Mouse (Mus musculus) limb, embryonic 13.5 days (tissue): ENCODE results near the gene Mdh2. TPM values are rescaled to one million over a fixed set of nuclear protein-coding genes. Genes with fewer than 3 reads are reported as not detected.

Source experiments
- ATAC-seq: fragments of 200-750 bp; cut with Nextera tagmentation; 2 replicates; pipeline ENCODE4 v1.8.0; 2017; ENCODE audit warnings: low read depth, moderate number of reproducible peaks, moderate TSS enrichment; ENCODE audit not compliant: low FRiP score
- H3K27ac ChIP-seq: fragments of 300-500 bp; sonication (generic); 2 replicates; pipeline ENCODE4 v1.5.1; 2015; ENCODE audit warnings: inconsistent platforms, mild to moderate bottlenecking, moderate library complexity
- H3K27me3 ChIP-seq: fragments of 300-500 bp; sonication (generic); 2 replicates; pipeline ENCODE4 v1.6.1; 2015; ENCODE audit warnings: mild to moderate bottlenecking, inconsistent platforms
- H3K36me3 ChIP-seq: fragments of 300-500 bp; sonication (generic); 2 replicates; pipeline ENCODE4 v1.6.1; 2015; ENCODE audit warnings: inconsistent platforms, mild to moderate bottlenecking, moderate library complexity
- H3K4me1 ChIP-seq: fragments of 300-500 bp; sonication (generic); 2 replicates; pipeline ENCODE4 v1.6.1; 2015; ENCODE audit warnings: inconsistent platforms
- H3K4me2 ChIP-seq: fragments of 300-500 bp; sonication (generic); replicated peaks from 2 replicates; pipeline ENCODE4 v1.6.1; 2015; ENCODE audit warnings: inconsistent platforms, mild to moderate bottlenecking, moderate library complexity
- H3K4me3 ChIP-seq: fragments of 300-500 bp; sonication (generic); 2 replicates; pipeline ENCODE4 v1.5.1; 2015; ENCODE audit warnings: moderate library complexity, mild to moderate bottlenecking, inconsistent platforms
- H3K9ac ChIP-seq: fragments of 300-500 bp; sonication (generic); 2 replicates; pipeline ENCODE4 v1.6.1; 2015; ENCODE audit warnings: mild to moderate bottlenecking, inconsistent platforms
- H3K9me3 ChIP-seq: fragments of 300-500 bp; sonication (generic); 2 replicates; pipeline ENCODE4 v1.6.1; 2016; ENCODE audit warnings: inconsistent platforms
- WGBS: fragments of 180-500 bp; shearing (Covaris S2); methylation state at CpG from one replicate; pipeline ENCODE4 v1.1.7; 2015; 5-methylcytosine and 5-hydroxymethylcytosine counted together
- polyA plus RNA-seq: library from polyadenylated mRNA; unstranded; fragments of >200 nt; fragmentation: Nextera tagmentation; extraction: Ambion mirVana; gene quantifications from 2 replicates; pipeline ENCODE4 v1.2.1, GENCODE M21; 2015

Gene Mdh2
- 449 and 457 TPM in 2 replicates for polyA plus RNA-seq

DNA sequence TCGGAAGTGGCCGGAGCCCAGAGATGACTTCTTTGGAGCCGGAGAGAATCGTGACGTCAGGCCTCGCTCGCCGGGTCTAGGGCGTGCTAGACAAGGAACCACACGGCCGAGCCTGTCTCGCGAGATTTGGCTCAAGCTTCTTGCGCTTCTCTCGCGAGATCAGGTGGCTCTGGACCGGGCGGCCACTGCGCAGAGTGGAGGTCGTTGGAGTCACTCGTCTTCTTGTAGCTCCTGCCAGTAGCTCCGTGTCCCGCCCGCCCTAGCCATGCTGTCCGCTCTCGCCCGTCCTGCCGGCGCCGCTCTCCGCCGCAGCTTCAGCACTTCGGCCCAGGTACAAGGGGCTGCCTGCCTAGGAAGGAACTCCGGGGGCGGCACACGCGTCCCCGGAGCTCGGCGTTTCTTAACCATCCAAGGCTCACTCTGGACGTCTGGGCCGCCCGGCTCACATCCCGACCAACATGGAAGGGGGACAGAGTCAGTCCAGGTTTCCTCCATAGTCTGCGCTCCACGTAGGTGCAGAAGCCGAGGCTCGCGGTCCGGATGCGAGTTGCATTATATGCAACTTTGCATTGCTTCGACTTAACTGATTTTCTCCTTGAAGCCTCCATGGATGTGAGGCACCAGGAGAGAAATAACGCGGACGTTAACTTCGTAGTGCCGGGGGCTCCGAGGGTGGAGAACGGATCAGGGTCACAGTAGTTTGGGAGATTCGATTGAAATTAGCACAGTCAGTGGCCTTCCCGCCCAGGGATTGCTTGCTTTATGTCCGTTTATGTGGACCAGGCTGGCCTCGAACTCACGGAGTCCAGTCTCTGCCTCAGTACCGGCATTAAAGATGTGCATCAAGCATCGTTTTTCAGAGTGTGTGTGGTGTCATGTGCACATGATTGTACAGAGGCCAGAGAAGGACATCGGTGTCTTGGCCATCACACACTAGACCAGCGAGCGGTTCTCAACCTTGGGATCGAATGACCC lies at the start of gene Mdh2:
Gene Mdh2 (plus strand): TSS at position 10 of the 975 bp plus-strand sequence.
- ATAC-seq: peak; percentile 99
- peaks cover 30% of the 10 kb centered on the region for H3K36me3 ChIP-seq
- no peaks in the 10 kb centered on the region for H3K9me3 ChIP-seq
- peak within 1 kb of the TSS; percentile 88 for H3K4me3 ChIP-seq
- peak within 1 kb of the TSS; percentile 90 for H3K27ac ChIP-seq
- peak within 1 kb of the TSS; percentile 96 for H3K9ac ChIP-seq
- WGBS: under 1% methylated on average over 67 of the region's 70 CpGs
- H3K27me3 ChIP-seq: no peaks in the 10 kb centered on the region
- H3K4me2 ChIP-seq: peak within 1 kb of the TSS; percentile 92
- H3K4me1 ChIP-seq: peaks cover 26% of the 10 kb centered on the region

DNA sequence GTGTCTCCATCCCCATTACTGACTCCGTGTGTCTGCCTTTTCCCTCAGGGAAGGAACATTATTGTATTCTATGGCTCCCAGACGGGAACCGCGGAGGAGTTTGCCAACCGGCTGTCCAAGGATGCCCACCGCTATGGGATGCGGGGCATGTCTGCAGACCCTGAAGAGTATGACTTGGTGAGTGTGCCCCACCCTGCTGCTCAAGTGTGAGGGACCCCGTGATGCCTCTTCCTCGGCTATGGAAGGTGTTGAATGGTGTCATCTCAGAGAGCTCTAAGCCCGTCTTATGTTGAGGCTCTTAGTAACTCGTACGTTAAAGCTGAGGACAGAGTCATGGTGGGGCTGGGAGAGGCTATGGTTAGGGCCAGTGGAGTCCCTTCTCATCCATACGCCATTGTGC lies 48.9 kb upstream of the Mdh2 start:
- Histone ChIP-seq H3K4me3 (no peak overlapping the region), H3K27me3 (no peaks in the 10 kb centered on the region), H3K9ac (no peak overlapping the region), H3K36me3 (peaks cover 63% of the 10 kb centered on the region), H3K4me2 (no peak overlapping the region), H3K9me3 (no peaks in the 10 kb centered on the region), H3K27ac (no peak overlapping the region), H3K4me1 (peaks cover 33% of the 10 kb centered on the region)
- 91% methylated on average over 13 of the region's 13 CpGs for WGBS
- ATAC-seq: no peak

DNA sequence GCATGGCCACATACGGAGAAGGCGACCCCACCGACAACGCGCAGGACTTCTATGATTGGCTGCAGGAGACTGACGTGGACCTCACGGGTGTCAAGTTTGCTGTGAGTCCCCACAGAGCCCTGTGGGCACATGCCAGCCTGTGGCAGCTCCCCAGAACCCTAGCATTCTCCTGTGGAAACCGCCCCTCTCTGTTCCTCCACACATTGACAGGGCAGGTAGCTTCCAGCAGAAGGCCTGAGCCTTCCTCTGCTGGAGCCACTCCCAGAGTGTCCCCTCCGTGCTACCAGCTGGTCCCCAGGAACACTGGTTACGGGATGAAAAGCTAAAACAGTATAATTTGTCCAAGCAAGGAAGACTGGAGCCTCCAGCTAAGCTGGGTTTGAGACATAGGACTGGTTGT lies 48.0 kb upstream of the Mdh2 start:
- WGBS: 95% methylated on average over 10 of the region's 10 CpGs
- no peak for ATAC-seq
- Histone ChIP-seq H3K4me3 (no peak overlapping the region), H3K36me3 (peaks cover 72% of the 10 kb centered on the region), H3K4me2 (no peak overlapping the region), H3K4me1 (peaks cover 24% of the 10 kb centered on the region), H3K9ac (no peak overlapping the region), H3K27ac (no peak overlapping the region), H3K9me3 (no peaks in the 10 kb centered on the region), H3K27me3 (no peaks in the 10 kb centered on the region)

- ATAC-seq: no peak
- 91% methylated on average over 10 of the region's 10 CpGs for WGBS
- H3K4me2 ChIP-seq: no peak overlapping the region
These were observed 47.4 kb upstream of the Mdh2 start for GRCm38 (mm10) chr5:135730916-135731315.

GRCm38 (mm10) chr5:135731322-135731721 lies 47.0 kb upstream of the Mdh2 start:
- no peak overlapping the region for H3K9ac ChIP-seq
- H3K4me1 ChIP-seq: peaks cover 14% of the 10 kb centered on the region
- 91% methylated on average over 16 of the region's 16 CpGs for WGBS
- no peak overlapping the region for H3K4me2 ChIP-seq
- no peak for ATAC-seq
- H3K27me3 ChIP-seq: no peaks in the 10 kb centered on the region
- H3K36me3 ChIP-seq: peaks cover 82% of the 10 kb centered on the region
- H3K27ac ChIP-seq: no peak overlapping the region
- H3K4me3 ChIP-seq: no peak overlapping the region
- no peaks in the 10 kb centered on the region for H3K9me3 ChIP-seq

More at GRCm38 (mm10) chr5:135730916-135731315, 47.4 kb upstream of the Mdh2 start:
- Histone ChIP-seq H3K4me1 (peaks cover 18% of the 10 kb centered on the region), H3K9ac (no peak overlapping the region), H3K4me3 (no peak overlapping the region), H3K27ac (no peak overlapping the region), H3K27me3 (no peaks in the 10 kb centered on the region), H3K9me3 (no peaks in the 10 kb centered on the region), H3K36me3 (peaks cover 78% of the 10 kb centered on the region)

- Histone ChIP-seq H3K4me2 (no peak overlapping the region), H3K9me3 (no peaks in the 10 kb centered on the region), H3K9ac (no peak overlapping the region), H3K4me3 (no peak overlapping the region), H3K27me3 (no peaks in the 10 kb centered on the region), H3K36me3 (peaks cover 99% of the 10 kb centered on the region), H3K4me1 (no peaks in the 10 kb centered on the region), H3K27ac (no peak overlapping the region)
- 91% methylated on average over 4 of the region's 4 CpGs for WGBS
- ATAC-seq: no peak
These were observed 45.2 kb upstream of the Mdh2 start for GRCm38 (mm10) chr5:135733071-135733470.

DNA sequence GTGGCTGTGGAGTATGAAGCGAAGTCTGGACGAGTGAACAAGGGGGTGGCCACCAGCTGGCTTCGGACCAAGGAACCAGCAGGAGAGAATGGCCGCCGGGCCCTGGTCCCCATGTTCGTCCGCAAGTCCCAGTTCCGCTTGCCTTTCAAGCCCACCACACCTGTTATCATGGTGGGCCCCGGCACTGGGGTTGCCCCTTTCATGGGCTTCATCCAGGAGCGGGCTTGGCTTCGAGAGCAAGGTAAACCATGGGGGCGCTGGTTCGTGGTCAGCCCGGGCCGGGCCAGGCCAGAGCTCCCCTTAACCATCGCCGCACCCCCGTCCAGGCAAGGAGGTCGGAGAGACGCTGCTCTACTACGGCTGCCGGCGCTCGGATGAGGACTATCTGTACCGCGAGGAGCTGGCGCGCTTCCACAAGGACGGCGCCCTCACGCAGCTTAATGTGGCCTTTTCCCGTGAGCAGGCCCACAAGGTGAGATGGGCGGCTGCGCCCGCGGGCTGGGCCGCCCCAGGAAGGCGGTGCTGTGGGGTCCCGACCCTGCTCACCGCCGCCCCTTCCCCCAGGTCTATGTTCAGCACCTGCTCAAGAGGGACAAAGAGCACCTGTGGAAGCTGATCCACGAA lies 44.1 kb upstream of the Mdh2 start:
- ATAC-seq: no peak
- H3K9ac ChIP-seq: no peak overlapping the region
- H3K27me3 ChIP-seq: no peaks in the 10 kb centered on the region
- no peaks in the 10 kb centered on the region for H3K9me3 ChIP-seq
- WGBS: 95% methylated on average over 42 of the region's 42 CpGs
- no peaks in the 10 kb centered on the region for H3K4me1 ChIP-seq
- no peak overlapping the region for H3K4me2 ChIP-seq
- H3K4me3 ChIP-seq: no peak overlapping the region
- H3K36me3 ChIP-seq: peaks cover 91% of the 10 kb centered on the region
- H3K27ac ChIP-seq: no peak overlapping the region

DNA sequence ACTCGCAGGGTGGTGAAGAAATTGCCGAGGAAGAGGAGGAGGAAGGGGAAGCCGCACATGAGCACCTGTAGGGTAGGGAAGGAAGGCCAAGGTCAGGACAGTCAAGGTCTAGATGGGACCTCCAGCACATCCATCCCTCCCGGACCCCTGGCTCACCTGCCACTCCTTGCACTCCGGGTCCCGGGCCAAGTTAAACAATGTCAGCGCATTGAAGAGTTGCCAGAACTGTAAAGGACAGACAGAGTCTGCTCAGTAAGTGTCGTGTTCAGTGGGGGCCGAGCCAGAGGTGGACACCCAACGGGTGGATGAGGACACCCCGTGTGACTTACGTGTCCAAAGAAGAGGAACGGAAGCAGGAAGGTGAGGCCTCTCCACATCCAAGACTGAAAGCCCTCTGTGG lies 42.5 kb upstream of the Mdh2 start:
- Histone ChIP-seq H3K36me3 (peaks cover 85% of the 10 kb centered on the region), H3K9ac (no peak overlapping the region), H3K4me2 (no peak overlapping the region), H3K27ac (no peak overlapping the region), H3K9me3 (no peaks in the 10 kb centered on the region), H3K4me3 (no peak overlapping the region), H3K27me3 (no peaks in the 10 kb centered on the region), H3K4me1 (no peaks in the 10 kb centered on the region)
- 91% methylated on average over 13 of the region's 13 CpGs for WGBS
- no peak for ATAC-seq

DNA sequence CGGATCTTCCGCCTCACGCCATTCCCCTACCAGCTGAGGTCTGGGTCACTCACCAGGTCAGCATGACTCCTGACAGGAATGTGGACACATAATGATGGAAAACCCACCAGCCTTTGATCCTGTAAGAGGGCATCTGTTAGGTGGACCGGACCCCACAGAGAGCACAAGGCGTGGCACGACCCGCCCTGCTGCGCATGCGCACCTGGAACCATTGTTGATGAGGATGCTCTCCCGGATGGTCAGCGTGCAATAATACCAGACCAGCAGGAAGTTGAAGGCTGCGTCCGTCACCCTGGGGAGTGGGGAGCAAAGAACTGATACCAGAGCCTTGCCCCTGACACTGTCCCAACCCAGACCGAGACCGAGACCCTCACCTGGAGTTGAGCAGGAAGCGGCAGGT lies 41.7 kb upstream of the Mdh2 start:
- Histone ChIP-seq H3K4me3 (no peak overlapping the region), H3K9ac (no peak overlapping the region), H3K4me2 (no peak overlapping the region), H3K4me1 (no peaks in the 10 kb centered on the region), H3K36me3 (peaks cover 85% of the 10 kb centered on the region), H3K27me3 (no peaks in the 10 kb centered on the region), H3K9me3 (no peaks in the 10 kb centered on the region), H3K27ac (no peak overlapping the region)
- 87% methylated on average over 16 of the region's 16 CpGs for WGBS
- no peak for ATAC-seq

- WGBS: 77% methylated on average over 7 of the region's 7 CpGs
- H3K4me2 ChIP-seq: no peak overlapping the region
- no peak overlapping the region for H3K27ac ChIP-seq
- H3K27me3 ChIP-seq: no peaks in the 10 kb centered on the region
- H3K4me3 ChIP-seq: no peak overlapping the region
- ATAC-seq: no peak
- H3K9me3 ChIP-seq: no peaks in the 10 kb centered on the region
- H3K4me1 ChIP-seq: no peaks in the 10 kb centered on the region
- H3K36me3 ChIP-seq: peaks cover 83% of the 10 kb centered on the region
- H3K9ac ChIP-seq: no peak overlapping the region
These were observed 41.1 kb upstream of the Mdh2 start for GRCm38 (mm10) chr5:135737154-135737553.

DNA sequence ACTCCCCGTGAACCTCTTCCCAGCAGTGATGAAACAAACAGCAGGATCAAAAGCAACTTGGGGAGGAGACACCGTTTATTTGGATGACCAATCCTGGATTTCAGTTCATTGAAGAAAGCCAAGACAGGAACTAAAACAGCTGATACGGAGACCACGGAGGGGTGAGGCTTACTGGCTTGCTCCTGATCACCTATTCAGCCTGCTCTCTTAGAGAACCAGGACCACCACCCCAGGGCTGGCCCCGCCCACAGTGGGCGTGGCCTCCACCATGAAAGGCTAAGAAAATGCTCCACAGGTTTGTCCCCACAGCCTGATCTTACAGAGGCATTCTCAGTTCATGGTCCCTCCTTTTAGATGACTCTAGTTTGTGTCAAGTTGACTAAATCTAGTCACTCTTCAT lies 40.0 kb upstream of the Mdh2 start:
- Histone ChIP-seq H3K27ac (no peak overlapping the region), H3K4me1 (peaks cover 11% of the 10 kb centered on the region), H3K9ac (no peak overlapping the region), H3K27me3 (no peaks in the 10 kb centered on the region), H3K36me3 (peaks cover 71% of the 10 kb centered on the region), H3K9me3 (no peaks in the 10 kb centered on the region), H3K4me2 (no peak overlapping the region), H3K4me3 (no peak overlapping the region)
- WGBS: 26% methylated on average over 6 of the region's 6 CpGs
- no peak for ATAC-seq

GRCm38 (mm10) chr5:135742156-135742555 lies 36.1 kb upstream of the Mdh2 start:
- Histone ChIP-seq H3K36me3 (peaks cover 33% of the 10 kb centered on the region), H3K4me1 (peaks cover 23% of the 10 kb centered on the region), H3K4me2 (no peak overlapping the region), H3K9ac (no peak overlapping the region), H3K27me3 (no peaks in the 10 kb centered on the region), H3K27ac (no peak overlapping the region), H3K9me3 (no peaks in the 10 kb centered on the region), H3K4me3 (no peak overlapping the region; the same call in 1 of the 2 replicates)
- no peak for ATAC-seq
- 50% methylated on average over 10 of the region's 10 CpGs for WGBS
